Mouse (Mus musculus) left cerebral cortex, adult 9 months (tissue): ENCODE results near the gene Nhlrc3.

Source experiments
- DNase-seq, 2 experiments: peaks; one replicate each; pipeline ENCODE4 v3.0.0; 2022; ENCODE audit warnings: low spot score in 2 of 2

The Nhlrc3 gene

DNA sequence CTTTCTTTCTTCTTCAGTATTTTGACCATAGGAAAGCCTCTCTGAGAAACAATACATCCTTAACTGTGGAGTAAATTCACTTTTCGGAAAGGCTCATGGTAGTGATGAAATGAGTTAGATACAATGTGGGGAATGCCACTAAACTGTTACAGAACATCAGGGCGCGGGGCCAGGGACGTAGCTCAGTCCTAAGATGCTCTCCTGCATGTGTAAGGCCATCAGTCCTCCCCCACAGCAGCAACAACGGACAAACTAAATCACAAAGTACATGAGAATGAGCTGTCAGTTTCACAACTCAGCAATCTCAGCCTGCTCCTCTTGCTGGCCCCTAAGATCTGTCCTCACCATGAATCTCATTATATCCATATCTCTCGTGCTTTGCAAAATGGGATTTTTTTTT is 8.6 kb downstream of the Nhlrc3 start:
- DNase-seq: no peak

GRCm38 (mm10) chr3:53454005-53454404 is 9.1 kb downstream of the Nhlrc3 start:
- no peak for DNase-seq

DNA sequence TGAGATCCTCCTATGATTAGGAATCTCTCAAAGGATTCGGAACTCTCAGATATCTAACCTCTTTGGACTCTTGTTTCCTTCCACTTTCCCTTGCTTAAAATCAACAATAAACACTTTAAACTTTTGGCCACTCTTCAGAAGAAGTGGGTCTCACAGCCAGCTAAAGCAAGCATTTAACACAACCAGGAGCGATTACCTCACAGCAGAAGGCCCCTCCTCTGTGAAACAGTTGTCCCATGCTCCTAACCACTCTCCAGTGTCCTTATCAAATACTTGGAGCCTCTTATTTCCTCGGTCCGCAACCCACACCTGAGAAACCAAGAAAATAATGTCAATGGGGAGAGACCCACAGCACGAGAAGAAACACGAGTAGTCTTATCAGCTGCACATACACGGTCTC is 9.8 kb downstream of the Nhlrc3 start:
- no peak for DNase-seq

DNA sequence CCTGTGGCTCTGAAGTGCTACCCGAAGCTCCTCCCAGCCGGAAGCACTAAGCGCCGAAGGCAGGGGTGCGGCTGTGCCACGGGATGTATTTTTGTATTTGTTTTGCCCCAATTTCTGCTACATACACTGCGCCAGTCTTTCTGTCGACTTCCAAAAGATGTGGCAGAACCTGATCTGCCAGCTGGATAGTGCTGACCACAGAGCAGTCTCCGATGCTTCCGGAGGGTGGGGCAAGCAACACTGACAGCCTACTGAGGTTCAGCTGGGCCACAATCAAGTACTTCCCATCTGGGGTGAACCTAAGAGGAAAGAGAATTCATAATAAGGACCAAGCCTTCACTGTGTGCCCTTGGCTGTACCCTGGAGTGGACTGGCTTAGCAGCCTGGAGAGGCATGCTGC is 10.8 kb downstream of the Nhlrc3 start:
- no peak for DNase-seq

- no peak for DNase-seq
These were observed 12.5 kb downstream of the Nhlrc3 start for GRCm38 (mm10) chr3:53450666-53451065.

- peak; percentile 53 to 78 for DNase-seq
These were observed 14.9 kb downstream of the Nhlrc3 start for GRCm38 (mm10) chr3:53448208-53448607.

DNA sequence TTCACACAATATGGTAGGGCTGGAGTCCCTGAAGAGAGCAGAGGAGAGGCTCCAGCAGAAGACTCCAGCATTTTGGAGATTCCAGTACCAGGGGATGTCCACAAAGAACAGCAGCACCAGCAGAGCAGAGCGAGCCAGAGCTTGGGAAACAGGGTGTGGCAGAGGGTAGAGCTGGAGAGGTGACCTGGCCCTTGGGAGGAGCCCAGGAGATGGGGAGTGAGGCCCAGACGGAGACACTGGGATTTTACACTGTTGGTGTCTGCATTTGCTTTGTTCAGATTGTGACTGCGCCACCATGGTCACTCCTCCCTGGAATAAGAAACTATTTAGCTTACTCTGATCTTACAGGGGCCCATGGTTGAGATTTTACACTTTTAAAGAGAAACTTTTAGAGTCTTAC is 16.3 kb downstream of the Nhlrc3 start:
- DNase-seq: no peak

GRCm38 (mm10) chr3:53445540-53445939 is 17.6 kb downstream of the Nhlrc3 start:
- no peak for DNase-seq

DNA sequence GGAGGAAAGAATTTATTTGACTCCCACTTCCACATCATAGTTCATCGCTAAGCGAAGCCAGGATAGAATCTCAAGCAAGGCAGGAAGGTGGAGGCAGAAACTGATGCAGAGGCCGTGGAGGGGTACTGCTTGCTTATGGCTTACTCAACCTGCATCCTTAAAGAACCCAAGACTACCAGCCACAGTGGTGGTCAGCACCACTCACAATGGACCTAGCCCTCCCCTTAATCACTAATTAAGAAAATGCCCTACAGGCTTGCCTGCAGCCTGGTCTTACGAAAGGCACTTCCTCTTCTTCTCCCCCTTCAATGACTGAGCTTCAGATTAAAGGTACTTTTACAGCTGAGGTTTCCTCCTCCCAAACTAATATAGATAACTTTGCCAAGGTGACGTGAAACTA is 26.6 kb downstream of the Nhlrc3 start:
- DNase-seq: no peak

DNA sequence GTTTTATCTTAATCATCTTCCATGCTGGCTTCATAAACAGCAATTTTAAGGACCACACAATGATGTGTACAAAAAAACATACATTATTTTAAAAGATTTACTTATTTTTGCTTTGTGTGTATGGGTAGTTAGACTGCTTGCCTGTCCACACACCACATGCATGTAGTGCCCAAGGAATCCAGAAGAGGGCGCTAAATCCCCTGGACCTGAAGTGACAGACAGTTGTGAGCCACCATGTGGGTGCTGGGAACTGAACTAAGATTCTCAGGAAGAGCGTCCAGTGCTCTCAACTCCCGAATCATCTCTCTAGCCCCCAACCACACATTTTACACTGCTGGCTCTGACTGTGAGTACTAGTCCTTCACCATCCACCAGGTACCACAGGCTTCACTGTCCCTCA is 28.5 kb downstream of the Nhlrc3 start:
- DNase-seq: no peak

- no peak for DNase-seq
These were observed 39.6 kb downstream of the Nhlrc3 start for GRCm38 (mm10) chr3:53423576-53423975.

- DNase-seq: no peak
These were observed 40.4 kb downstream of the Nhlrc3 start for GRCm38 (mm10) chr3:53422691-53423090.

DNA sequence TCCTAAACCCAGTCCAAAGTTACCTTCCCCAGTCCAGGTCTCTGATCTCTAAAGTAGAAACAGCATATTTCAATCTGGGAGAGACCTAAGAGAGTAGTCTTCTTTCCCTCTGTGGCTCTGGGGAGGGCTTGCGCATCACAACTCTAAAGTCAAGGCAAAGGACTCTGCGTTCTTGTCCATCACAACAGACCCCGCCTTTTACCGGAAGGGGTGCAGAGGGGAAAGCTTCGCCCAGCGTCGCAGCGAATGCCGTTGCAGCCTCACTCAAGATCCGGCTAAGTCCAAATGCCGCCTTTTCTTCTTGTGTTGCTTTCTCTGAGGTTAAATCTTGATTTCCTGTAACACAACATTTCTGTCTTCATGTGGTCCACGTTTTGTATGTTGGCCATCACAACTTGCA is 41.5 kb downstream of the Nhlrc3 start:
- DNase-seq: no peak

- no peak for DNase-seq
These were observed 45.4 kb downstream of the Nhlrc3 start for GRCm38 (mm10) chr3:53417701-53418100.

DNA sequence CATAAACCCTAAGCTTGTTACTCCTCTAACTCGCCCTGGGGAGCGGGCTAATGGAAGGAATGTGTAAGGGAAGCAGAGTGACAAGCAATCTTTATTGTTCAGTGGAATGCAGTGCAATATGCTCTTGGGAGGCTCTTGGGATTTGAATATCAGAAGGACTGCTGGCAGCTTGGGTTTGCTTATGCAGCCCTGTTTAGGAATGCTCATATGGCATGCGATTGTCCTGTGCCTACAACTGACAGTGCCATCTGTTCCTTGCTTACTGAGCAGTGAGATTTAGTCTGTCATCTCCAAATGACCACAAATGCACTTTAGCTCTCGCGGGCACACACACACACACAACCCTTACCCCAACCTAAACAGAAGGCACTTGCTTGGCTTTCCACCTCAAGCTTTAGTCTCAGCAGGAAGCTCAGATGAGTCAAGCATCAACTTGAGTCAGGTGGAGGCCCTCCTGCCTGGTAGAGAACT is 47.1 kb downstream of the Nhlrc3 start:
- DNase-seq: peak in 1 of 2 experiments; percentile 23

DNA sequence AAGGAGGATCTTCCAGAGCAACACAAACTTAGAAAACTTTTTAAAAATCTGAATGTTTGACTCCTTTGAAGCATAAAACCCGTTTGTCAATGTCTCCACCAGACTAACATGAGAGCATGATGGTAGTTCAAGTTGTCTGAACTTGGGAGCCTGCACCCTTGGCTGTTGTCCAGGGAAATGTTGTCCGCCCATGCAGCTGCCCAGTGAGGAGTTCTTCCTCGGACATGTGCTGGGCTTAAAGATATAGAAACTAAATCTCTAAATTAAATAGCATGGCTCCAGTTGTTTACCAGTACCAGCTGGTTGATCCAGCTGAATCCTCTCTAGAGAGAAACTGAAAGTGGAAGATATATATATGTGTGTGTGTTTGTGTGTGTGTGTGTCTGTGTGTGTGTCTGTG is 49.2 kb downstream of the Nhlrc3 start:
- DNase-seq: no peak

GRCm38 (mm10) chr3:53413465-53413864 is 49.7 kb downstream of the Nhlrc3 start:
- DNase-seq: no peak

DNA sequence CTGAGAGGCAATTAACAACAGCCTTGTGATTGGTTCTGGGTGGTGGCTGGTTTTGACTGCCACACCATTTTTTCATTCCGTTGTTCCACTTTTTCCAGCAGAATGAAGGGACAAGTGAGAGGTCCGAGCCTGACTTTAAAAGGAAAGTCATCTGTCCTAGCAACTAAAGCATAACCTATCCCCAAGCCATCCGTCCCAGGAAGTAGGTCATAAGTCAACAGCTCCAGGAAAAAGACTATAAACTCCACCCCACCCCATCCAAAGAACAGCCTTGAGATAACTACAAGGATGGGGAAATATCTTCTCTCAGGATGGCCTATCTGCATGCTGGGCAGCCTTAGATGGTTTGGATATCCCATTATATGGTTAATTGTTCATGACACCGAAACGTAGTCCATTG is 50.9 kb downstream of the Nhlrc3 start:
- DNase-seq: no peak

DNA sequence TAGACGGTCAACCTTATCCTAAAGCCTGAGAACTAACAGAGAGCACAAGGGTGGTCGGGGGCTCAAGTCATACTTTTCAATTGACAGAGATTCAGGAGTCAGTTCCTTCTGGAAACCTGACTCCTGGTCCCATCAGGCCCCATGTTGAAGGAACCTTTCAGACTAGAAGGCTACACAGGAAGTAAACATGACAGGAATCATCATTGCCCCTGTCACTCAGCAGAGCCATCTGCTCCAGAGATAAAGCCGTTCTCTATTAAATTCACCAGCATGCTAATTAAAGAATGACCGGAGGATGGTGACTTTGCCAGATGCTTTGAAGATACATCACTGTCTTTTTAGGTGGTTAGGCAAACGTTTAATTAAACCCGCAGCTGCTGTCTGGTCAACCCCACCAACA is 53.1 kb downstream of the Nhlrc3 start:
- no peak for DNase-seq

GRCm38 (mm10) chr3:53407145-53407544 is 56.0 kb downstream of the Nhlrc3 start:
- no peak for DNase-seq
